Mouse (Mus musculus) urinary bladder, adult 18-20 months (tissue): ENCODE measurements around the gene Tfip11.

Experiments
- DNase-seq, 2 experiments: peaks; one replicate each; pipeline ENCODE4 v3.0.0; 2022; ENCODE audit warnings: low spot score in 2 of 2, mixed read lengths in 2 of 2

Tfip11 gene

GRCm38 (mm10) chr5:112360077-112360476 lies 33.9 kb downstream of the Tfip11 start:
- no peak for DNase-seq

DNA sequence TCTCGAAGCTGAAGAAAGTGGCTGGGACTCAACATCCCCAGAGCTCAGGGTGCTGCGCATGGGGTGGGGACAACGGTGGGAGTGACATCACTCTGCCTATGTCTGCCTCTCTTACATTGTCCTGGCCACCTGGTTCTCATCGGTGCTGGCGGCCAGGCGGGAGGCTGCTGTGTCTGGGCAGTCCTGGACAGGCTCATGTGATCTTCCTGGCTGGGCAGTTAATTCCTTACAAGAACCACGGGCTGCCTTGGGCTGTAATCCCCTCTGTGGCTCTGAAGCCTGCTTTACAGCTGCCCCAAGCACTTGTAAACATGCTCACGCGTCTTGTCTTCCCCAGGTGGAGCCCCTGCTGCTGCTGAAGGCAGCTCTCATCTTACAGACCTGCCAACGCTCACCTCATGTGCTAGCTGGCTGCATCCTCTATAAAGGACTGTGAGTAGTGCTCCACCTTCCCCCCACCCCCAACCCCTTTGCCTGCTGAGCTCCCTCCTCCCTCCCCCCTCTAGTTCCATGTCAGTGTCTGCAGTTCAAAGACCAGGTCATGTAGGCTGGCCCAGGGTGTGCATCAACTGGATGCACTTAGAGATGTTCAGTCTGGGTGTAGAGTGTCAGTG lies 38.1 kb downstream of the Tfip11 start:
- DNase-seq: no peak

DNA sequence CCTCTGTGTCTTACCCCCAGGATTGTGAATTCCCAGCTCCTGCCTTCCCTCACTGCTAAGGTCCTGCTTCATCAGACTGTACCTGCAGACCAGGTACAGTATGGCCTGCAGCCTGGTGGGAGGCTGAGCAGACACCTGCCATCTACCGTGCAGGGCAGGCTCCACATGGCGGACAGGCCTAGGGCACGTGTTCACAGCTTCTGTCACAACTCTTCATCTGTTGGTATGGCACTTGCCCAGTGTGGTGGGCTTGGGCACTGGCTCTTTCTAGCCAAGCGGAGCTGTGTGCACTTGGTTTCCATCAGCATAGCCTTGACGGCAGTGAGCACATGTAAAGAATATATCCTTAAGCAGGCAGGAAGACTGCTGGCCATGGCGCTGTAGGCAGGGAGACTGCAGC lies 40.7 kb downstream of the Tfip11 start:
- no peak for DNase-seq

GRCm38 (mm10) chr5:112367338-112367737 lies 41.2 kb downstream of the Tfip11 start:
- no peak for DNase-seq

DNA sequence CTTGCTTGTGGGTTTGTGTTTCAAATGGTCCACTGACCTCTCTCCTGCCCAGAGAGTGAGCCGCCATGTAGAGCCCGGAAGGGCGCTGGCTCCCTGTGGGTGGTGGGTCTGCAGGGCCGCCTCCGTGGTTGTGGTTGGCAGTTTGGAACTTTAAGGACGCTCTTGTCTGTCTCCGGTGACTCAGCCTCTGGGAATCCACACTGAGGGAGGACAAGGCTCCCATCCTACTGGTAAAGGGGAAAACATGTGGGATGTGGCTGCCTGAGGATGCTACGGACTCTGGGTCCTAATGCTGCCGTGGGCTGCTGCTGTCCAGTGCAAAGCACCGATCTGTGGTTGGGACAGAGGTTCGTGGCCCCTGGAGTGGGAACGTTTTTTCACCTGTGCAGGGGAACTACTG lies 41.8 kb downstream of the Tfip11 start:
- no peak for DNase-seq

DNA sequence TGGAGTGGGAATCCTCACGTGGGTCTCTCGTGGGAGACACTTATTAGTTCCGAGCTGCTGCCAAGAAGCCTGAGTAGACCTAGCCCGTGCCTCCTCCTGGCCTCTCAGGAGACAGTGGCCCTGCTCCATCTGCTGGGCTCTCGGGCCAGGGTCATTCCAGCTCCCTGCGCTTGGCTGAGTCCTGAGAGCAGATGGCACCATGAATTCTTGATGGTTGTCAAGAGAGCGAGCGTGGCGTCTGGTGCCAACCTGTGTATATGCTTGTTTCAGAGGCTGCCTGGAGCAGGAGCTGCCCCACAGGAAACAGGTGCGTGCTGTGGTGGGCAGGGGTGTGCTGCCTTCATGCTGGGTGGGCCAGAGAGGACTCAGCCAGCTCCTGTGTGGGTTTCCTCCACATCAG lies 42.5 kb downstream of the Tfip11 start:
- no peak for DNase-seq

DNA sequence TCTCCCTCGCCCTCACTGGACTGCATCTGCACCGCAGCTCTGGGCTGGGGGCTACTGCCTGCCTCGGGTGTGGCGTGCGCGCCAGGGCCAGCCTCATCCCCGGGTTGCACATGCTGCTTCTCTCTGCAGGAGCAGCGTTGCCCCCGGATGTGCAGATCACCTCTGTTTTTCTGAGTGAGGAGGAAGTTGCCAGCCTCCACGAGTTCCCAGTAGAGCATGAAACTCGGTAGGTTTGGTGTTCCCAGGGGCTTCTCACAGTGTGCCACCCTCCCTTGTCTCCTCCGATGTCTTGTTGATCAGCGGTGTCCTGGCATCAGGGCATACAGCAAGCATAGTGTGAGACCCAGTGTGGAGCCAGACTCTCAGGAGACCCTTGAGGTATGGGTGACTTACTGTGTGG lies 43.2 kb downstream of the Tfip11 start:
- DNase-seq: no peak

- DNase-seq: no peak
These were observed 44.2 kb downstream of the Tfip11 start for GRCm38 (mm10) chr5:112370236-112370813.

DNA sequence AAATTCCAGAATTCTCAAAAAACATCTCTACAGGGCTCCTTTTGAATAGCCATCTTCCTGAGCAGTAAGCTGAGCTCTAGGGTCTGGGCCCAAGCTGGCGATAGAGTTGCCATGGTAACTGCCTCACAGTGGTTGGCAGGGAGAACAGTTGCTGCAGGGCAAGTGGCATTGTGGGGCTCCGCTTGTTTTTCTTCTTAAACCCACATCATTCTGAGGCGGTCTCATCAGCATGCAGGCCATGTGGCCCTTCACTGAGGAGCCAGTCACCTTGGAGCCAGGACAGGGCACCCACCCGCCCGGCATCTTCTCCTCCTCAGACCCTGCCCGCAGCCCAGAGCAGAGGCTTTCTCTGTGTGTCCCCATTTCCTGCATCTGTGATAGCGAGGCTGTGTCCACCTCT lies 45.8 kb downstream of the Tfip11 start:
- no peak for DNase-seq

GRCm38 (mm10) chr5:112376111-112376510 lies 50.0 kb downstream of the Tfip11 start:
- no peak for DNase-seq

GRCm38 (mm10) chr5:112377380-112377779 lies 51.2 kb downstream of the Tfip11 start:
- no peak for DNase-seq

DNA sequence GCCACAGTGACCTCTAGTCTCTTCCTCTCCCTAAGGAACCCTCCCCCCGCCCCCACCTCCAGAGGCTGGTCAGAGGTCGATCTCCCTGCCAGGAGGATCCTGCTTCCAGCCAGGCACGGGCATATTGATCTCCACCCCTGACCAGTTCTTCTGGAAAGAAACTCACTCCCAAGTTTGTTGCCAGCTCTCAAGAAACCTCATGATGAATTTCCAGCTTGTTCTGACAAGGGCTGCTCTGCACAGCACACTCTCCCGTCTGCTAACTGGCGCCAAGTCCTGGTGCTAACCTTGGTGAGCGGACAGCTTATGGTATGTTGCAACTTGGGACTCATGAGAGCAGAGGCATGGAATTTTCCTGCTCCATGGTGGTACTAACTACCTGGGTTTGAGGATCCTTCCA lies 52.6 kb downstream of the Tfip11 start:
- DNase-seq: no peak

GRCm38 (mm10) chr5:112381154-112381553 lies 55.0 kb downstream of the Tfip11 start:
- no peak for DNase-seq

- no peak for DNase-seq
These were observed 55.9 kb downstream of the Tfip11 start for GRCm38 (mm10) chr5:112382042-112382441.

DNA sequence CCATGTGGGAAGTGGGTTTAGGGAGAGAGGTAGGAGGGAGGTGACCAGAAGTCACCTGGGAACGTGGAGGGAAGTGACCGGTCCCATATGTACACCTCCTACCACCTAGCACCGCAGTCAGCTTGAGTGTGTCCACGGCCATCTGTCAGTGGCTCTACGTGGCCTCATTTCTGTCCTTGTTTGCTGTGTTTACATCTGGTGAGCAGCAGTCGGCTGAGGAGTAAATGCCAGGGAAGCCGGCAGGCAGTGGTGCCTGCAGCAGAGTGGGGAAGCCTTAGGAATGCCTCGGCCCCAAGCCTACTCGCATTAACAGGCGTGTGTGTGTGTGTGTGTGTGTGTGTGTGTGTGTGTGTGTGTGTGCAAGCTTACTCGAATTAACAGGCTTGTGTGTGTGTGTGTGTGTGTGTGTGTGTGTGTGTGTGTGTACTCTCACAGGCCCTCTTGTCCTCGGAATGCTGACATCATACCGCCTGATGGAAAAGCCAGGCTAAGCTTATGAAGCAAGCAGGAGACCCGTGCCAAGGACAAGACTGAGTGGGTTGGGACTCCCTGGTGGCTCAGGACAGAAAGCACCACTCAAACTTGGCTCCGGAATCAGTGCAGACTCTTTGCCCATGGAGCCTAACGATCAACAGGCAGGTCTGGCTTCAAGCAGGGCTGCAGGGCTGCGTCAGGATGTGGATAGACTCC lies 56.6 kb downstream of the Tfip11 start:
- DNase-seq: no peak

DNA sequence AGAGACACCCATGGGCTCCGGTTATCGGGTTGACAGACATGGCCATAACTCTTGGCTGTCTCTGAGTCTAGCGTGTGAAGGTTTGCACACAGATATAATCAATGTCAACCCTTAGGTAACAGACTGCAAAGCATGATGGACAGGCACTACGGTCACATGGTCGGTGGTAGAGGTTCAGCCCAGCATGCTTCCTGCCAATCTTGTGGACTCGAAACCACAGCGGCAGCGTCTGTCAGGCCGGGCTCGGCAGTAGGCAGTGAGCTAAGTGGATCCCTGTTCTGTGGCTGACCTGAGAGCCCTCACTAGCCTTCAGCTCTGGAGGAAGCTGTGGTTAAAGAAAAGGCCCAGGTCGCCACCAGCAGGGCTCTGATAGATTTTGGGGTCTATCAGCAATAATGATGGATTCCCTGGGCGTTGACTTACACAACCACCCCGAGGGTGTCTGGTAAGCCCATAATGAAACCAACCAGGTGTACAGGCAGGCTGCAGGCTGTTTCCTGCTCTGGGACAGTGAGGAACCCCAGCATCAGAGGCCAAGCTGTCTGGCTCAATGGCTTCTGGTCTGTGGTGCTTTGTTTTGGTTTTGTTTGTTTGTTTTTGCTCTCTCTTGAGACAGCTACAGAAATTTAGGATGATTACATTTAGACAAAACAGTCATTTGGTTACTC lies 58.8 kb downstream of the Tfip11 start:
- no peak for DNase-seq

GRCm38 (mm10) chr5:112385973-112386372 lies 59.8 kb downstream of the Tfip11 start:
- no peak for DNase-seq
